Mouse (Mus musculus) olfactory bulb, adult 2 months (tissue): ENCODE results near the gene Tmprss3.

Source experiments
- CTCF ChIP-seq: fragments of 200-500 bp; IDR thresholded peaks from 2 replicates; pipeline ENCODE4 v1.5.1; 2012; ENCODE audit warnings: low read depth, mild to moderate bottlenecking, low read length, moderate library complexity; ENCODE audit not compliant: insufficient read depth
- POLR2A ChIP-seq: fragments of 200-500 bp; IDR thresholded peaks from 2 replicates; pipeline ENCODE4 v1.6.1; 2012; ENCODE audit warnings: mild to moderate bottlenecking, low read depth, low read length, moderate library complexity; ENCODE audit not compliant: insufficient read depth

GRCm38 (mm10) chr17:31245321-31245720 is 46.5 kb upstream of the Tmprss3 start:
- TF ChIP-seq CTCF: no peak
- no peak for TF ChIP-seq POLR2A
